Mouse (Mus musculus) E14TG2a.4 (cell line): Measurements from ENCODE around the gene Otop2.

Experiments
- CTCF ChIP-seq: conservative IDR thresholded peaks from 2 replicates; pipeline ENCODE4 v1.5.1; 2014; ENCODE audit warnings: low read length
- NANOG ChIP-seq: IDR thresholded peaks from 2 replicates; pipeline ENCODE4 v1.6.1; 2014; ENCODE audit warnings: borderline replicate concordance, low read length, mixed read lengths

DNA sequence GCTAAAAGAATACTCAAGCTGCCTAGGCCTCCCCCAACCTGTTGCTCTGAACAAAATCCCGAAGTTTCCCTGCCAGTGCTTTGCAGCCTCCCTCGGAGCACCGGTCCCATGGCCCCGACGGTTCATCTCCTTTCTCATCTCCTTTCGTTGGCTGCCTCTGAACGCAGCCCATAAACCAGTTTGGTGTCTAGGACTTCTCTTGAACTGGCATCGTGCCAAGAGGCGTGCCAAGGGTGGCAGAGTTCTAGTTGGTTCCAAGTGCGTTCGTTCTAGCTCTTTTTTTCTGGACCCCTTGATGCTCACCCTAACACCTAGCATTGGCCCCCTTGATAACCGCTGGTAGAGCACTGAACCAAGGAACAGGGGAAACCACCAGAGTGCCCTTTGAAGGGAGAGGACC is 28.3 kb downstream of the Otop2 start:
- TF ChIP-seq CTCF: no peak
- TF ChIP-seq NANOG: no peak
